Mouse (Mus musculus): ENCODE data around the gene Lamtor5.
"Not testable (repeated sequence)": the region's sequence is repeated elsewhere in the genome, so short reads cannot be mapped to it uniquely, and the experiment has no call there.

Gene Lamtor5

GRCm38 (mm10) chr3:107272433-107272832 lies 6.2 kb upstream of the Lamtor5 start:
- no peak for DNase-seq

GRCm38 (mm10) chr3:107273820-107274219 lies 4.8 kb upstream of the Lamtor5 start:
- peak; percentile 79 for DNase-seq

GRCm38 (mm10) chr3:107275351-107275750 lies 3.3 kb upstream of the Lamtor5 start:
- DNase-seq, result no peak

- DNase-seq, result no peak
Measured at GRCm38 (mm10) chr3:107275996-107276395, 2.7 kb upstream of the Lamtor5 start.

GRCm38 (mm10) chr3:107276626-107277025 lies 2.0 kb upstream of the Lamtor5 start:
- no peak for DNase-seq

- no peak for DNase-seq
Measured at GRCm38 (mm10) chr3:107286123-107286522, 7.5 kb downstream of the Lamtor5 start.

- no peak for DNase-seq
Measured at GRCm38 (mm10) chr3:107287346-107287745, 8.7 kb downstream of the Lamtor5 start.

GRCm38 (mm10) chr3:107290764-107291381 lies 12.2 kb downstream of the Lamtor5 start, which contains the start of gene Slc16a4:
Gene Slc16a4, plus strand, starts transcription at chr3:107291230.
- no peak for DNase-seq

- DNase-seq, result no peak
Measured at GRCm38 (mm10) chr3:107295672-107296360, 17.2 kb downstream of the Lamtor5 start.

GRCm38 (mm10) chr3:107296917-107297316 lies 18.3 kb downstream of the Lamtor5 start:
- DNase-seq, result not testable (repeated sequence)

GRCm38 (mm10) chr3:107317338-107317737 lies 38.7 kb downstream of the Lamtor5 start:
- DNase-seq, result no peak

- no peak for DNase-seq
Measured at GRCm38 (mm10) chr3:107321141-107321540, 42.5 kb downstream of the Lamtor5 start.

- DNase-seq, result no peak
Measured at GRCm38 (mm10) chr3:107321776-107322175, 43.1 kb downstream of the Lamtor5 start.

GRCm38 (mm10) chr3:107326442-107326841 lies 47.8 kb downstream of the Lamtor5 start:
- no peak for DNase-seq

GRCm38 (mm10) chr3:107330503-107331424 lies 52.1 kb downstream of the Lamtor5 start:
- DNase-seq, result peak; percentile 41

GRCm38 (mm10) chr3:107331746-107332126 lies 53.1 kb downstream of the Lamtor5 start:
- DNase-seq, result peak; percentile 63

- DNase-seq, result no peak
Measured at GRCm38 (mm10) chr3:107332127-107332959, 53.7 kb downstream of the Lamtor5 start.

- DNase-seq, result peak; percentile 100
Measured at GRCm38 (mm10) chr3:107332960-107333380, 54.3 kb downstream of the Lamtor5 start.

Measured in cerebellum, adult 9-10 months (tissue).